Mouse (Mus musculus) brain, adult 2 months (tissue): ENCODE measurements around the gene Gjb5.

Source experiments
- DNase-seq: peaks from one replicate; pipeline ENCODE4 v3.0.0; 2011; ENCODE audit warnings: low read depth, low spot score

Gene Gjb5

GRCm38 (mm10) chr4:127311561-127311960 lies 46.4 kb downstream of the Gjb5 start:
- peak; percentile 64 for DNase-seq

GRCm38 (mm10) chr4:127306915-127307314 lies 51.1 kb downstream of the Gjb5 start:
- no peak for DNase-seq
